11 mouse cellular contexts compared by ENCODE assay signal in genomic region chr2:31808410-31809357, GRCm38 (mm10). TPM values are rescaled to one million over a fixed set of nuclear protein-coding genes. Genes with fewer than 3 reads are reported as not detected.
DNase-seq lines count a peak whose midpoint lies in the region; ATAC-seq lines count a peak whose summit lies in the region.
"Had no signal": no experiment of that assay in that cellular context is flagged by ENCODE, and none has a peak within 500 bp of the region (broad histone marks: within the 10 kb centered on the region; RNA-seq: fewer than 3 reads in every experiment).

No protein-coding gene starts in this region.

- peak; percentile 37 for DNase-seq in embryo, embryonic 10 days (ENCODE audit: low spot score)
- DNase-seq in embryo, embryonic 9.5 days (ENCODE audit: extremely low spot score): no peak
- no peak for DNase-seq in midbrain, embryonic 10.5 days (ENCODE audit: low spot score)
- DNase-seq in midbrain, embryonic 11.5 days (ENCODE audit: low spot score, missing footprints): no peak
- peak; percentile 47 to 69 for DNase-seq in kidney, postnatal 36 days
- no peak for DNase-seq in ovary, postnatal 14 days (ENCODE audit: low spot score)
- DNase-seq in adrenal gland, postnatal 4 days (ENCODE audit: low spot score in 2 of 2): no peak

- ATAC-seq in midbrain, embryonic 11.5 days (ENCODE audit: low FRiP score): no peak
- ATAC-seq in stomach, embryonic 16.5 days (ENCODE audit: insufficient read depth, low FRiP score): no peak

- peaks cover 19% of the 10 kb centered on the region for H3K36me3 ChIP-seq in midbrain, embryonic 10.5 days
- 0 out of 2 replicates have a peak, but pooled peaks cover under 1% of the 10 kb centered on the region for H3K36me3 ChIP-seq in midbrain, embryonic 11.5 days (ENCODE audit: control insufficient read depth, insufficient read depth, low read length)
- H3K36me3 ChIP-seq in stomach, embryonic 16.5 days (ENCODE audit: control insufficient read depth, insufficient read depth, low read length): peaks cover 7% of the 10 kb centered on the region

- H3K9me3 ChIP-seq in midbrain, embryonic 10.5 days (replicated peaks): no peaks in the 10 kb centered on the region
- H3K9me3 ChIP-seq in midbrain, embryonic 11.5 days (ENCODE audit: control insufficient read depth, low read length): no peaks in the 10 kb centered on the region
- H3K9me3 ChIP-seq in stomach, embryonic 16.5 days (replicated peaks; ENCODE audit: control insufficient read depth, low read length): no peaks in the 10 kb centered on the region

- 41% methylated on average over 28 of the region's 28 CpGs for WGBS in midbrain, embryonic 10.5 days
- 39% methylated on average over 28 of the region's 28 CpGs for WGBS in midbrain, embryonic 11.5 days
- 46% methylated on average over 28 of the region's 28 CpGs for WGBS in stomach, embryonic 16.5 days

- peaks cover 17% of the 10 kb centered on the region; the same call in 1 of the 2 replicates for H3K27me3 ChIP-seq in midbrain, embryonic 10.5 days (ENCODE audit: low read depth, poor library complexity, severe bottlenecking)
- no peaks in the 10 kb centered on the region for H3K27me3 ChIP-seq in midbrain, embryonic 11.5 days (ENCODE audit: control insufficient read depth, insufficient read depth, low read length)
- H3K27me3 ChIP-seq in stomach, embryonic 16.5 days (ENCODE audit: control insufficient read depth, insufficient read depth, low read length): no peaks in the 10 kb centered on the region

- peak overlapping the region; percentile 68 for H3K27ac ChIP-seq in midbrain, embryonic 10.5 days (replicated peaks)
- no peak overlapping the region; the same call in 1 of the 2 replicates for H3K27ac ChIP-seq in midbrain, embryonic 11.5 days (ENCODE audit: low read depth, low read length)
- H3K27ac ChIP-seq in stomach, embryonic 16.5 days (ENCODE audit: low read length): no peak overlapping the region

- peaks cover 70% of the 10 kb centered on the region for H3K4me1 ChIP-seq in midbrain, embryonic 10.5 days
- peaks cover 54% of the 10 kb centered on the region for H3K4me1 ChIP-seq in midbrain, embryonic 11.5 days (ENCODE audit: control insufficient read depth, insufficient read depth, low read length)
- H3K4me1 ChIP-seq in stomach, embryonic 16.5 days (ENCODE audit: control insufficient read depth, insufficient read depth, low read length): peaks cover 9% of the 10 kb centered on the region; the same call in 1 of the 2 replicates

- H3K9ac ChIP-seq in midbrain, embryonic 11.5 days (ENCODE audit: low read length): no peak overlapping the region
- H3K9ac ChIP-seq in stomach, embryonic 16.5 days (ENCODE audit: low read length): 0 out of 2 replicates have a peak overlapping the region, but pooled peaks have one; percentile 22

- no peak overlapping the region for H3K4me2 ChIP-seq in midbrain, embryonic 11.5 days
- no peak overlapping the region for H3K4me2 ChIP-seq in stomach, embryonic 16.5 days (ENCODE audit: low read depth, low read length)

- no peak overlapping the region for H3K4me3 ChIP-seq in midbrain, embryonic 10.5 days
- H3K4me3 ChIP-seq in midbrain, embryonic 11.5 days (ENCODE audit: low read depth, low read length): no peak overlapping the region
- no peak overlapping the region for H3K4me3 ChIP-seq in stomach, embryonic 16.5 days (replicated peaks; ENCODE audit: low read length)

RNA-seq across cellular contexts. Expression of gene Qrfp, which starts 1.7 kb away (rescaled TPM):
- 0.05 and 0.17 TPM in 2 replicates for polyA plus RNA-seq in midbrain, embryonic 10.5 days (2016; fragmentation: Nextera tagmentation; extraction: Ambion mirVana)
- polyA plus RNA-seq in midbrain, embryonic 11.5 days (2014; fragmentation: Nextera tagmentation; extraction: Ambion mirVana): 0.06 and 0.11 TPM in 2 replicates
- polyA plus RNA-seq in stomach, embryonic 16.5 days (2015; fragmentation: Nextera tagmentation; extraction: Ambion mirVana): 0.10 TPM in 1 of 2 replicates, not detected in the other
- not detected for total RNA-seq in adrenal gland, postnatal 4 days (2021)
- total RNA-seq: gastrocnemius, adult 18-20 months; layer of hippocampus, postnatal 14 days; megakaryocyte progenitor cell, adult 5-6 weeks had no signal

RNA-seq across cellular contexts. Expression of gene Fibcd1, which starts 37.1 kb away (rescaled TPM):
- polyA plus RNA-seq in midbrain, embryonic 10.5 days (2016; fragmentation: Nextera tagmentation; extraction: Ambion mirVana): 1.2 and 1.5 TPM in 2 replicates
- polyA plus RNA-seq in midbrain, embryonic 11.5 days (2014; fragmentation: Nextera tagmentation; extraction: Ambion mirVana): 0.83 and 1.7 TPM in 2 replicates
- 0.19 and 0.24 TPM in 2 replicates for polyA plus RNA-seq in stomach, embryonic 16.5 days (2015; fragmentation: Nextera tagmentation; extraction: Ambion mirVana)
- total RNA-seq in adrenal gland, postnatal 4 days (2021): 1 to 10 TPM; 1.1 to 2.2 TPM
- total RNA-seq: megakaryocyte progenitor cell, adult 5-6 weeks had no signal

Comparison
In these comparisons a context has a peak if more than half of its experiments do, and no peak if none do; other contexts are left out.
1. DNase-seq: peak in embryo, embryonic 10 days (single experiment) and kidney, postnatal 36 days (2 of 2); none in embryo, embryonic 9.5 days (single experiment), midbrain, embryonic 10.5 days (single experiment), midbrain, embryonic 11.5 days (single experiment), ovary, postnatal 14 days (single experiment) and adrenal gland, postnatal 4 days (0 of 2).